Mouse (Mus musculus): Measurements from ENCODE around the gene Lrrc14b. TPM values are rescaled to one million over a fixed set of nuclear protein-coding genes. Genes with fewer than 3 reads are reported as not detected.

Lrrc14b gene
- 0.67 and 0.95 TPM in 2 replicates for polyA plus RNA-seq (2012; rRNA removed)

GRCm38 (mm10) chr13:74363859-74364235 lies at the start of gene Lrrc14b:
TSS of gene Lrrc14b (minus strand) at chr13:74364005.

GRCm38 (mm10) chr13:74399298-74399839 lies 35.6 kb upstream of the Lrrc14b start, which contains the start of gene Ftl1-ps1:
TSS of gene Ftl1-ps1 (plus strand) at chr13:74399694.

DNA sequence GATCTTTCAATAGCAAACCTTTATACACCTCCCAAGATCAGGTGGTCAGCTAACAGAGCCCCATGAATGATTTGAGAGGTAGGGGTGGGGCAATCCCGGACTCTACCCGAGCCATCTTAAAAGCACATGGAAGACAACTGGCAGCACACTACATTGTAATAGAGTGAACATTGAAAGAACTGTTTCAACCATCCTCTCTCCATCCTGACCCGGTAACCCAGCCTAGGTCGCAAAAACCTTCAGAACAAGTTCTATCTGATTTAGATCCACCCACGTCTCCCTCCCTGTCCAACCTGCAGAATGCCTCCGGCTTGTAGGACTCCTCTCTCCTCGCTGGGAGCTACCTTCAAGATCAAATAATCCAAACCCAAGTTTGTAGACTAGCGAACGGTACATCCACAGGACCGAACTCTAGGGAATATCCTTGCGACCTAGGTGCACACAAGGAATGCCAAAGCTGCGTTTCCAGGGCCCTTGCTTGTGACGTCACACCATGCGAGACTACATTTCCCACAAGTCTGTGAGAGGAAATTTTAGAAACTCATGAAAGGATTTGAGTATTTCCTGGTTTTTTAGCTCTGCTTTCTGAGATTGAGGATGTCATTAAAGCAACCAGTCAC lies 26.7 kb upstream of the Lrrc14b start, which contains the start of gene Zfp72:
Zfp72 (minus strand) TSS at position 466 of the 620 bp plus-strand sequence.

GRCm38 (mm10) chr13:74349566-74350434 lies 14.0 kb downstream of the Lrrc14b start, which contains the start of the genes Sdha and Ccdc127:
TSS of gene Sdha (minus strand) at chr13:74350280.
TSS of gene Ccdc127 (plus strand) at chr13:74350309.

GRCm38 (mm10) chr13:74317170-74317849 lies 46.5 kb downstream of the Lrrc14b start, which contains the start of gene Pdcd6:
TSS of gene Pdcd6 (minus strand) at chr13:74317580.

Other genes with a start within 250 kb of the Lrrc14b start
- gene Slc9a3, start 242.5 kb downstream of the Lrrc14b start, polyA plus RNA-seq (2012; rRNA removed): 2.1 and 2.9 TPM in 2 replicates
- gene Exoc3, start 155.3 kb downstream of the Lrrc14b start, polyA plus RNA-seq (2012; rRNA removed): 39.7 and 52.8 TPM in 2 replicates
- gene Ahrr, start 71.7 kb downstream of the Lrrc14b start, polyA plus RNA-seq (2012; rRNA removed): 0.70 and 1.0 TPM in 2 replicates
- gene Pdcd6, start 46.4 kb downstream of the Lrrc14b start, polyA plus RNA-seq (2012; rRNA removed): 78.0 and 106 TPM in 2 replicates
- gene Sdha, start 13.7 kb downstream of the Lrrc14b start, polyA plus RNA-seq (2012; rRNA removed): 99.6 and 106 TPM in 2 replicates
- gene Ccdc127, start 13.7 kb downstream of the Lrrc14b start, polyA plus RNA-seq (2012; rRNA removed): 1.8 and 2.7 TPM in 2 replicates
- gene Zfp72, start 26.8 kb upstream of the Lrrc14b start, polyA plus RNA-seq (2012; rRNA removed): 0.03 and 0.17 TPM in 2 replicates
- gene Ftl1-ps1, start 35.7 kb upstream of the Lrrc14b start, polyA plus RNA-seq (2012; rRNA removed): 30.7 and 30.9 TPM in 2 replicates
- gene Zfp825, start 130.0 kb upstream of the Lrrc14b start, polyA plus RNA-seq (2012; rRNA removed): 0.47 TPM in 1 of 2 replicates, not detected in the other